Mouse (Mus musculus) pancreas, adult 10 weeks (tissue): ENCODE data around the gene Timm8a1. TPM values are rescaled to one million over a fixed set of nuclear protein-coding genes. Genes with fewer than 3 reads are reported as not detected.

Experiments used
- polyA plus RNA-seq: library from polyadenylated mRNA; stranded (reverse); fragments of 350-450 nt; fragmentation: Illumina TruSeq; extraction: RNeasy Lipid Tissue Mini Kit (QIAGEN cat#74804); gene quantifications from one replicate; pipeline ENCODE4 v1.2.3, GENCODE M21; 2015; ENCODE audit warnings: low read depth, low replicate concordance; ENCODE audit not compliant: insufficient read depth

Timm8a1 gene
- polyA plus RNA-seq, result 4.6 TPM

DNA sequence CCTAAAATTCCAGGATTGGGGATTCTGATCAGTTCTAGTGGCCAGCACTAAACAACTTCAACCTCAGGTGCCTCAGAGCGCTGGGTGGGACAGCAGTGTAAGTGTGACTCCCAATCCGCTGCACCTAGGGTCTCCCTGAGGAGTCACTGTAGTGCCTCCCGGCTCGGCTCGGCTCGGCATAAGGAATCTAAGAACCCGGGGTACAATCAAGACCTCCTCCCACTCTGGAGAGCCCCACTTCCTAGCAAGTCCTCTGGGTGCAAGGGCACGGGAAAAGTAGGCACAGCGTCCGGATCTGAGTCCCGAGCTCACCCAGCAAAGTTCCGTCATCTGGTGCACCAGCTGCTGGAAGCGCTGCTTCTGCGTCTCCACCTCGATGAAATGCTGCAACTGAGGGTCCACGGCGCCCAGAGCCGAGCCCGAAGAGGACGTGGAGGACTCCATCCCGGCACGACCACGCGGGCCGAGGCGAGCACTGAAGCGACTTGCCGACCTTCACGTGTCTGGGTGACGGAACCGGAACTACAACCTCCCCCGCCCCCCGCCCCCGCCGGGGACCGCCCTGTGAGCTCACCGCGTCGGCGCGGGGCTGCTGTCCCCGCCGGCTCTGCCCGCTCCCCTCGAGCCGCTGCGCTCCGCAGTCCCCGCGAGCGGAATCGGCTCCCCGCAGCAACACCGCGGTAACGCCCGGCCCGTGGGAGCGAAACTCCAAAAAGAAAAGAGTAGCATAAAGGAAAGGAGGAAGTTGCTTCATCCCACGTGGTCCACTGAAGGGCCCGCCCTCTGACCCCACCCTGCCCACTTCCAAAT, at the start of gene Timm8a1:
Timm8a1 (minus strand) TSS at position 721 of the 810 bp plus-strand sequence.

GRCm38 (mm10) chrX:134585103-134586002, 43.7 kb upstream of the Timm8a1 start, which contains the start of gene Rpl36a:
TSS of gene Rpl36a (plus strand) at chrX:134585654.

DNA sequence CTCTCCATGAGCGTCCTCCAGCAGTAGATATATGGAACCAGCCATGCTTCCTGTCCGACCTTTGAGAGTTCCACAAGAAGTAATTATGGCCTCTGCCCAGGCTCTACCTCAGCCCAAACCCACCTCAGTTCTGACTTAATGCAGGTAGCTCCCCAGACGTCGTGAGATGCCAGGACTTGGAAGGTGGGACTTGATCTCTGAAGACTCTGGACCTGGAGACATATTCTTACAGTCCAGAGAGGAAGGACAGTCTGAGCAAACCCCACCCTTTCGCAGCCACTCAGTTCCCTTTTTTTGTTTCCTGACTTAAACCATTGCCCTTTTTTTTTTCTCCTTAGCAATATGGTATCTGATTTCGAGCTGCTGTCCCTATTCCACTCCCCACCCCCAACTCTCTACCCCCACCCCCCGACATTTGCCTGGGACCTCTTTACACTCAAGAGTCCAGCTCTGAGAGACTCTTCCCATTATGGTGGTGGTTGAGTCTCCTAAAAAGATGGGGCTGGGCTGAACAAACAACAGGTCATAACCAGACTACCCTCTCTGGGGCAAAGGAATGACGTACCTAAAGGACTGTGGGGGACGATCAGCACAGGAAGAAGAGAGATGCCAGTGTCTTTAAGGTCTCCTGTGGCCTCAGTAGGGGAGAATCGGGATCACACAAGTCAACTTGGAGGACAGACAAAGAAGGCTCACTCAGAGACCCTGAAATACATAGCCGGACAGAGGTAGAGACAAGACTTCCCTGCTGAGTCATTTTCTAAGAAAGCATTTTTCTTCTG, 41.4 kb upstream of the Timm8a1 start, which contains the start of gene Btk:
Btk (minus strand) TSS at position 683 of the 782 bp plus-strand sequence.

Other genes starting within 250 kb of the Timm8a1 start
- gene Tmem35a, start 246.6 kb downstream of the Timm8a1 start, polyA plus RNA-seq, result 0.85 TPM
- not detected for gene Cenpi, start 233.8 kb downstream of the Timm8a1 start, polyA plus RNA-seq
- 0.18 TPM for gene Drp2, start 137.3 kb downstream of the Timm8a1 start, polyA plus RNA-seq
- gene Taf7l, start 65.4 kb downstream of the Timm8a1 start, polyA plus RNA-seq, result not detected
- gene Btk, start 41.7 kb upstream of the Timm8a1 start, polyA plus RNA-seq, result 1.3 TPM
- 473 TPM for gene Rpl36a, start 43.8 kb upstream of the Timm8a1 start, polyA plus RNA-seq
- gene Gla, start 59.3 kb upstream of the Timm8a1 start, polyA plus RNA-seq, result 1.7 TPM
- 15.3 TPM for gene Hnrnph2, start 59.3 kb upstream of the Timm8a1 start, polyA plus RNA-seq
- 1.00 TPM for gene Armcx4, start 144.7 kb upstream of the Timm8a1 start, polyA plus RNA-seq
- 5.2 TPM for gene Armcx1, start 176.1 kb upstream of the Timm8a1 start, polyA plus RNA-seq
- 1.3 TPM for gene Armcx6, start 209.6 kb upstream of the Timm8a1 start, polyA plus RNA-seq
- gene Armcx3, start 214.7 kb upstream of the Timm8a1 start, polyA plus RNA-seq, result 15.3 TPM